In genomic region chr3:37654787-37655186, GRCm38 (mm10) we compare ENCODE assay signal across 8 mouse cellular contexts. TPM values are rescaled to one million over a fixed set of nuclear protein-coding genes. Genes with fewer than 3 reads are reported as not detected.
A peak's percentile ranks its signal among the peaks of the same experiment; 100 is the strongest.
DNase-seq lines count a peak whose midpoint lies in the region; ATAC-seq and TF ChIP-seq lines count a peak whose summit lies in the region.

No protein-coding gene starts in this region.

- intact Hi-C loops in heart, postnatal 14 days (cut with DNase I), result no loop called here
- intact Hi-C loops in left cerebral cortex, postnatal 25 days (cut with DNase I), result no loop called here

- H3K9ac ChIP-seq in heart, postnatal 0 days (replicated peaks; ENCODE audit: low read depth, low read length), result no peak overlapping the region
- no peak overlapping the region; the same call in 1 of the 2 replicates for H3K9ac ChIP-seq in CH12.LX (ENCODE audit: insufficient read depth, low read depth)
- no peak overlapping the region for H3K9ac ChIP-seq in forebrain, embryonic 13.5 days
- H3K9ac ChIP-seq in limb, embryonic 15.5 days, result no peak overlapping the region

- peak overlapping the region; percentile 47 for H3K4me3 ChIP-seq in heart, postnatal 0 days (ENCODE audit: low read depth, low read length)
- peak overlapping the region in 1 of 3 experiments; percentile 49 for H3K4me3 ChIP-seq in CH12.LX (replicated peaks in 1 of 3; ENCODE audit: low read depth in 2 of 3, low read length in 2 of 3, poor library complexity in 1 of 3)
- H3K4me3 ChIP-seq in forebrain, embryonic 13.5 days, result no peak overlapping the region
- H3K4me3 ChIP-seq in limb, embryonic 15.5 days, result peak overlapping the region; percentile 32

- H3K27me3 ChIP-seq in heart, postnatal 0 days (ENCODE audit: control insufficient read depth, insufficient read depth, low read length), result no peaks in the 10 kb centered on the region
- no peaks in the 10 kb centered on the region for H3K27me3 ChIP-seq in CH12.LX (replicated peaks)
- H3K27me3 ChIP-seq in forebrain, embryonic 13.5 days, result peaks cover 21% of the 10 kb centered on the region; the same call in 1 of the 2 replicates
- 0 out of 2 replicates have a peak, but pooled peaks cover 3% of the 10 kb centered on the region for H3K27me3 ChIP-seq in limb, embryonic 15.5 days

- no peak for TF ChIP-seq RAD21 in CH12.LX (IDR thresholded peaks at IDR 0.05; ENCODE audit: low read depth, low read length)

- no peak for TF ChIP-seq CTCF in heart, postnatal 0 days (IDR thresholded peaks at IDR 0.05; ENCODE audit: low read depth)
- TF ChIP-seq CTCF in CH12.LX (conservative IDR thresholded peaks at IDR 0.05 in 1 of 2, IDR thresholded peaks at IDR 0.05 in 1 of 2; ENCODE audit: low read depth in 2 of 2, low read length in 2 of 2), result no peak

- no peaks in the 10 kb centered on the region for H3K36me3 ChIP-seq in heart, postnatal 0 days (replicated peaks; ENCODE audit: control insufficient read depth, insufficient read depth, low read length)
- H3K36me3 ChIP-seq in CH12.LX (replicated peaks in 1 of 2; ENCODE audit: control insufficient read depth in 1 of 2, insufficient read depth in 1 of 2, low read length in 1 of 2), result no peaks in the 10 kb centered on the region
- no peaks in the 10 kb centered on the region for H3K36me3 ChIP-seq in forebrain, embryonic 13.5 days (ENCODE audit: poor library complexity, severe bottlenecking)
- H3K36me3 ChIP-seq in limb, embryonic 15.5 days, result 0 out of 2 replicates have a peak, but pooled peaks cover 5% of the 10 kb centered on the region

- peak overlapping the region; percentile 67 for H3K4me2 ChIP-seq in heart, postnatal 0 days (ENCODE audit: low read depth, low read length)
- peak overlapping the region; percentile 92 for H3K4me2 ChIP-seq in CH12.LX (ENCODE audit: insufficient read depth, low read depth, poor library complexity, severe bottlenecking)
- peak overlapping the region; percentile 52; the same call in 1 of the 2 replicates for H3K4me2 ChIP-seq in forebrain, embryonic 13.5 days
- peak overlapping the region; percentile 42 for H3K4me2 ChIP-seq in limb, embryonic 15.5 days

- 53% methylated on average over 6 of the region's 6 CpGs for WGBS in heart, postnatal 0 days
- 62% methylated on average over 6 of the region's 6 CpGs for WGBS in forebrain, embryonic 13.5 days
- WGBS in limb, embryonic 15.5 days, result 65% methylated on average over 6 of the region's 6 CpGs

- no peaks in the 10 kb centered on the region for H3K9me3 ChIP-seq in heart, postnatal 0 days (replicated peaks; ENCODE audit: control insufficient read depth, low read length)
- no peaks in the 10 kb centered on the region for H3K9me3 ChIP-seq in CH12.LX (replicated peaks; ENCODE audit: low read length)
- H3K9me3 ChIP-seq in forebrain, embryonic 13.5 days (replicated peaks), result no peaks in the 10 kb centered on the region
- no peaks in the 10 kb centered on the region for H3K9me3 ChIP-seq in limb, embryonic 15.5 days

- TF ChIP-seq POLR2A in CH12.LX (IDR thresholded peaks at IDR 0.05; ENCODE audit: low read depth, low read length), result no peak

- TF ChIP-seq EP300 in heart, postnatal 0 days (IDR thresholded peaks at IDR 0.05; ENCODE audit: low read depth), result no peak
- TF ChIP-seq EP300 in CH12.LX (IDR thresholded peaks at IDR 0.05; ENCODE audit: low read length), result no peak

- ATAC-seq in heart, postnatal 0 days (ENCODE audit: insufficient read depth, low read depth), result no peak
- ATAC-seq in forebrain, embryonic 13.5 days, result no peak
- 0 out of 2 replicates have a peak, but pooled peaks have one; percentile 1 for ATAC-seq in limb, embryonic 15.5 days (ENCODE audit: insufficient number of reproducible peaks, low FRiP score, low TSS enrichment, low read depth)

- H3K4me1 ChIP-seq in heart, postnatal 0 days (ENCODE audit: control insufficient read depth, insufficient read depth), result peaks cover 16% of the 10 kb centered on the region; the same call in 1 of the 2 replicates
- H3K4me1 ChIP-seq in CH12.LX (ENCODE audit: control insufficient read depth in 1 of 2, insufficient read depth in 2 of 2), result peaks cover 13 to 27% of the 10 kb centered on the region in 2 experiments
- peaks cover 21% of the 10 kb centered on the region for H3K4me1 ChIP-seq in forebrain, embryonic 13.5 days
- H3K4me1 ChIP-seq in limb, embryonic 15.5 days, result peaks cover 28% of the 10 kb centered on the region

- peak overlapping the region; percentile 54; the same call in 1 of the 2 replicates for H3K27ac ChIP-seq in heart, postnatal 0 days (ENCODE audit: low read depth)
- H3K27ac ChIP-seq in CH12.LX (ENCODE audit: insufficient read depth, low read depth), result no peak overlapping the region
- H3K27ac ChIP-seq in forebrain, embryonic 13.5 days, result no peak overlapping the region
- H3K27ac ChIP-seq in limb, embryonic 15.5 days, result peak overlapping the region; percentile 76; the same call in 1 of the 2 replicates

- dilution Hi-C loops in CH12.LX (cut with MboI; ENCODE audit: extremely low pct_ligation_motif_present, extremely low pct_unique_long_range_greater_than_20kb, low sequenced_read_pairs), result no loop called here

- DNase-seq in heart, postnatal 0 days (ENCODE audit: low spot score), result no peak
- DNase-seq in heart, postnatal 14 days, result no peak
- DNase-seq in CH12.LX (ENCODE audit: extremely low read depth), result no peak
- DNase-seq in testis, postnatal 10 days (ENCODE audit: low spot score), result no peak
- DNase-seq in left cerebral cortex, adult 9 months (ENCODE audit: low spot score in 2 of 2), result no peak
- no peak for DNase-seq in left cerebral cortex, postnatal 25 days (ENCODE audit: low spot score in 2 of 2)

- H3K79me2 ChIP-seq in CH12.LX (replicated peaks; ENCODE audit: control insufficient read depth, extremely low read depth, insufficient read depth, poor library complexity, severe bottlenecking), result no peaks in the 10 kb centered on the region

- in situ Hi-C loops in CH12.LX (cut with MboI; ENCODE audit: low pct_ligation_motif_present, low pct_unique_long_range_greater_than_20kb, low sequenced_read_pairs), result no loop called here

TF ChIP-seq in CH12.LX, 34 proteins besides CTCF, POLR2A, EP300 and RAD21:
- TF ChIP-seq CHD2 (IDR thresholded peaks at IDR 0.05; ENCODE audit: low read length), result no peak
- TF ChIP-seq HCFC1 (IDR thresholded peaks at IDR 0.05; ENCODE audit: low read depth, low read length), result no peak
- TF ChIP-seq USF2 (conservative IDR thresholded peaks at IDR 0.05; ENCODE audit: low read depth, low read length), result no peak
- no peak for TF ChIP-seq RCOR1 (conservative IDR thresholded peaks at IDR 0.05; ENCODE audit: low read depth, low read length)
- no peak for TF ChIP-seq CHD1 (IDR thresholded peaks at IDR 0.05; ENCODE audit: low read depth, low read length)
- no peak for TF ChIP-seq MAZ (IDR thresholded peaks at IDR 0.05; ENCODE audit: low read depth, low read length)
- no peak for TF ChIP-seq TCF12 (IDR thresholded peaks at IDR 0.05; ENCODE audit: low read depth, low read length)
- TF ChIP-seq ETS1 (conservative IDR thresholded peaks at IDR 0.05; ENCODE audit: low read depth, low read length), result no peak
- TF ChIP-seq BHLHE40 (IDR thresholded peaks at IDR 0.05; ENCODE audit: low read depth, low read length), result no peak
- no peak for TF ChIP-seq NELFE (IDR thresholded peaks at IDR 0.05; ENCODE audit: low read depth, low read length)

RNA-seq across cellular contexts. Expression of gene Spry1, which starts 15.0 kb away (rescaled TPM):
- total RNA-seq in heart, postnatal 0 days (2014; rRNA removed; ENCODE audit: low replicate concordance), result 39.2 and 39.6 TPM in 2 replicates
- polyA plus RNA-seq in heart, postnatal 0 days (2015; fragmentation: Nextera tagmentation; extraction: Ambion mirVana), result 4.8 and 5.4 TPM in 2 replicates
- total RNA-seq in heart, postnatal 14 days (2021), result 10 to 100 TPM; 35.3 to 43.1 TPM
- total RNA-seq in CH12.LX (2012; rRNA removed) (not detected in 2 replicates), CH12.LX (2014; rRNA removed) (not detected in 2 replicates)
- polyA plus RNA-seq in CH12.LX (2012; ENCODE audit: insufficient read length, low read depth), result not detected in 2 replicates
- 6.1 and 9.8 TPM in 2 replicates for polyA plus RNA-seq in forebrain, embryonic 13.5 days (2015; fragmentation: Nextera tagmentation; extraction: Ambion mirVana)
- polyA plus RNA-seq in limb, embryonic 15.5 days (2015; fragmentation: Nextera tagmentation; extraction: Ambion mirVana), result 20.0 and 21.9 TPM in 2 replicates
- 10 to 100 TPM; 12.0 to 12.2 TPM for total RNA-seq in left cerebral cortex, postnatal 25 days (2021)

Comparison
In these comparisons a context has a peak if more than half of its experiments do, and no peak if none do; other contexts are left out.
1. H3K27ac ChIP-seq: peak in heart, postnatal 0 days (single experiment) and limb, embryonic 15.5 days (single experiment); none in CH12.LX (single experiment) and forebrain, embryonic 13.5 days (single experiment).
2. H3K4me2 ChIP-seq: peak in every context shown above with its lines; median percentile 92 in CH12.LX; 67 in heart, postnatal 0 days; 52 in forebrain, embryonic 13.5 days; 42 in limb, embryonic 15.5 days.
3. RNA of gene Spry1, which starts 15.0 kb away (total RNA-seq): 35.3 to 43.1 TPM in heart, postnatal 14 days, 39.2 to 39.6 TPM in heart, postnatal 0 days and 12.0 to 12.2 TPM in left cerebral cortex, postnatal 25 days; not detected in CH12.LX; every median in the first group is over 10 times any median in the second.